Mouse (Mus musculus): ENCODE results near the gene Tagln2. TPM values are rescaled to one million over a fixed set of nuclear protein-coding genes. Genes with fewer than 3 reads are reported as not detected.

Gene Tagln2
- total and polyA plus RNA-seq, 2 experiments: 14.9 to 25.6 TPM

DNA sequence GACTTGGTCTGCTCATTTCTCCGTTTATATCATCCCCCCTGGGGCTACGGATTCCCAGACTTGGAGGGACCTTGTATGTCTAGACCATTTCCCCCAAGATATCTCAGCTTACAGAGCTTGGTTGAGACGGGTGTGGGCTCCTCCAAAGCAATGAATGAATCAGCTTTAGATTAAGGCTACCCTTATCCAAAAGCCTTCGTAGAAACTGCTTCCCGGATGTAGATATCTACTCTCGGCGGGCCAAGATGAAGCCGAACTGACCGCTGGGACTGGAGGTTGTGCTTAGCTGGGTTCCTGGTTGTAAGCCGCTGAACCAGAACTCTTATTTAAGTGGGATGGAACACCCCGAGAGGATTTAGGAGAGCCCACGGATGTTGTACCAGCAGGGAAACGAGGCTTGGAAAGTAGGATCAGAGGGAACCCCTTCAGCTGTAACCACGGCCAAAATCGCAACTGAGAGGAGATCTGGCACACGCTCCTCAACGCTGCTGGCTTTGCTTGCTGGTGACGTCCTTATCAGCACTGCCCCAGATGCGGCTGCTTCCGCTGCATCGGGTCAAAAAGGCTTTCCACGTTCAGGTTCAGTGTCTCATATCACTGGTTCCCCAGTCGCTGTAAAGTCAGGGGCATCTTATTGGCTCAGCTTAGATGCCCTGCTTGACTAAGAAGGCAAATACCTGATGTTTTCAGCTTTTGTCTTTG is 26.7 kb downstream of the Tagln2 start:
- TF ChIP-seq POLR2A (IDR thresholded peaks at IDR 0.05; ENCODE audit: extremely low read depth, insufficient read depth, low read length) (no peak), CTCF (IDR thresholded peaks at IDR 0.05; ENCODE audit: low read depth, low read length) (no peak)
- Histone ChIP-seq H3K79me2 (ENCODE audit: control insufficient read depth, insufficient read depth, low read length) (no peaks in the 10 kb centered on the region), H3K9ac (ENCODE audit: low read depth, low read length) (no peak overlapping the region), H3K27ac (replicated peaks; ENCODE audit: insufficient read depth, low read depth, low read length) (peak overlapping the region; percentile 84), H3K4me3 (ENCODE audit: insufficient read depth, low read depth, low read length) (peak overlapping the region; percentile 11; the same call in 1 of the 2 replicates), H3K4me1 (ENCODE audit: control insufficient read depth, insufficient read depth, low read length) (peaks cover 2% of the 10 kb centered on the region; the same call in 1 of the 2 replicates), H3K27me3 (ENCODE audit: control insufficient read depth, insufficient read depth, low read length) (no peaks in the 10 kb centered on the region), H3K36me3 (ENCODE audit: control insufficient read depth, insufficient read depth, low read length) (no peaks in the 10 kb centered on the region)
- WGBS: 32% methylated on average over 23 of the region's 23 CpGs
- no peak for DNase-seq (ENCODE audit: extremely low read depth, low read depth, low spot score)

GRCm38 (mm10) chr1:172527431-172527830 is 27.6 kb downstream of the Tagln2 start:
- no peak for TF ChIP-seq CTCF (IDR thresholded peaks at IDR 0.05; ENCODE audit: low read depth, low read length)
- no peak for TF ChIP-seq POLR2A (IDR thresholded peaks at IDR 0.05; ENCODE audit: extremely low read depth, insufficient read depth, low read length)
- 92% methylated on average over 10 of the region's 10 CpGs for WGBS
- no peak for DNase-seq (ENCODE audit: extremely low read depth, low read depth, low spot score)

GRCm38 (mm10) chr1:172528701-172529100 is 28.9 kb downstream of the Tagln2 start:
- Histone ChIP-seq H3K79me2 (ENCODE audit: control insufficient read depth, insufficient read depth, low read length) (no peaks in the 10 kb centered on the region), H3K27me3 (ENCODE audit: control insufficient read depth, insufficient read depth, low read length) (0 out of 2 replicates have a peak, but pooled peaks cover 4% of the 10 kb centered on the region), H3K27ac (replicated peaks; ENCODE audit: insufficient read depth, low read depth, low read length) (no peak overlapping the region), H3K9ac (ENCODE audit: low read depth, low read length) (no peak overlapping the region), H3K4me1 (ENCODE audit: control insufficient read depth, insufficient read depth, low read length) (peaks cover 2% of the 10 kb centered on the region; the same call in 1 of the 2 replicates), H3K4me3 (ENCODE audit: insufficient read depth, low read depth, low read length) (no peak overlapping the region), H3K36me3 (ENCODE audit: control insufficient read depth, insufficient read depth, low read length) (no peaks in the 10 kb centered on the region)
- WGBS: 7% methylated on average over 7 of the region's 7 CpGs
- DNase-seq (ENCODE audit: extremely low read depth, low read depth, low spot score): peak; percentile 62
- TF ChIP-seq CTCF (IDR thresholded peaks at IDR 0.05; ENCODE audit: low read depth, low read length) (peak; percentile 99), POLR2A (IDR thresholded peaks at IDR 0.05; ENCODE audit: extremely low read depth, insufficient read depth, low read length) (no peak)

More at GRCm38 (mm10) chr1:172527431-172527830, 27.6 kb downstream of the Tagln2 start:
- Histone ChIP-seq H3K27me3 (ENCODE audit: control insufficient read depth, insufficient read depth, low read length) (0 out of 2 replicates have a peak, but pooled peaks cover 4% of the 10 kb centered on the region), H3K4me3 (ENCODE audit: insufficient read depth, low read depth, low read length) (no peak overlapping the region), H3K4me1 (ENCODE audit: control insufficient read depth, insufficient read depth, low read length) (peaks cover 2% of the 10 kb centered on the region; the same call in 1 of the 2 replicates), H3K27ac (replicated peaks; ENCODE audit: insufficient read depth, low read depth, low read length) (no peak overlapping the region), H3K36me3 (ENCODE audit: control insufficient read depth, insufficient read depth, low read length) (no peaks in the 10 kb centered on the region), H3K79me2 (ENCODE audit: control insufficient read depth, insufficient read depth, low read length) (no peaks in the 10 kb centered on the region), H3K9ac (ENCODE audit: low read depth, low read length) (no peak overlapping the region)

GRCm38 (mm10) chr1:172530544-172531220 is 30.8 kb downstream of the Tagln2 start:
- 66% methylated on average over 8 of the region's 8 CpGs for WGBS
- no peak for DNase-seq (ENCODE audit: extremely low read depth, low read depth, low spot score)
- Histone ChIP-seq H3K4me1 (ENCODE audit: control insufficient read depth, insufficient read depth, low read length) (peaks cover 2% of the 10 kb centered on the region; the same call in 1 of the 2 replicates), H3K9ac (ENCODE audit: low read depth, low read length) (no peak overlapping the region), H3K4me3 (ENCODE audit: insufficient read depth, low read depth, low read length) (no peak overlapping the region), H3K27ac (replicated peaks; ENCODE audit: insufficient read depth, low read depth, low read length) (no peak overlapping the region), H3K27me3 (ENCODE audit: control insufficient read depth, insufficient read depth, low read length) (0 out of 2 replicates have a peak, but pooled peaks cover 4% of the 10 kb centered on the region), H3K79me2 (ENCODE audit: control insufficient read depth, insufficient read depth, low read length) (no peaks in the 10 kb centered on the region), H3K36me3 (ENCODE audit: control insufficient read depth, insufficient read depth, low read length) (no peaks in the 10 kb centered on the region)
- no peak for TF ChIP-seq CTCF (IDR thresholded peaks at IDR 0.05; ENCODE audit: low read depth, low read length)
- no peak for TF ChIP-seq POLR2A (IDR thresholded peaks at IDR 0.05; ENCODE audit: extremely low read depth, insufficient read depth, low read length)

DNA sequence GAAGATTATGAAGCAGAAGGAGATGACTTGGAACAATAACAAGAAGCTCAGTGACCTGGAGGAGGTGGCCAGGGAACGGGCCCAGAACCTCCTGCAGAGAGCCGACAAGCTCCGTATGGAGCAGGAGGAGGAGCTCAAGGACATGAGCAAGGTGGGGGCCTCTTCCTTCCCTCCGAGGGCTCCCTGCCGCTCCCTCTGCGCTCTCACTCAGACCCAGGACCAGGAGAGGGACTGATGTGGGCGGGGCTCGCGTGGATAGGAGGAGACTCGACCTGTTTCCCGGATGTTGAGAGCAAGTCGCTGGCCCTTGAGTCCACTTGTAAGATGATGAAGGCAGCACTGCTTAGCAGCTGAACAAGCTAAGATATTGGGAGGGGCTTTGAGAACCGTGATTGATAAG is 32.7 kb downstream of the Tagln2 start:
- WGBS: 6% methylated on average over 13 of the region's 13 CpGs
- H3K27me3 ChIP-seq (ENCODE audit: control insufficient read depth, insufficient read depth, low read length): 0 out of 2 replicates have a peak, but pooled peaks cover 4% of the 10 kb centered on the region
- no peaks in the 10 kb centered on the region for H3K36me3 ChIP-seq (ENCODE audit: control insufficient read depth, insufficient read depth, low read length)
- H3K4me3 ChIP-seq (ENCODE audit: insufficient read depth, low read depth, low read length): no peak overlapping the region; the same call in 1 of the 2 replicates
- H3K79me2 ChIP-seq (ENCODE audit: control insufficient read depth, insufficient read depth, low read length): no peaks in the 10 kb centered on the region
- no peak for DNase-seq (ENCODE audit: extremely low read depth, low read depth, low spot score)
- no peak overlapping the region for H3K9ac ChIP-seq (ENCODE audit: low read depth, low read length)
- 0 out of 2 replicates have a peak, but pooled peaks cover under 1% of the 10 kb centered on the region for H3K4me1 ChIP-seq (ENCODE audit: control insufficient read depth, insufficient read depth, low read length)
- TF ChIP-seq POLR2A (IDR thresholded peaks at IDR 0.05; ENCODE audit: extremely low read depth, insufficient read depth, low read length) (no peak), CTCF (IDR thresholded peaks at IDR 0.05; ENCODE audit: low read depth, low read length) (no peak)
- no peak overlapping the region for H3K27ac ChIP-seq (replicated peaks; ENCODE audit: insufficient read depth, low read depth, low read length)
